In the genomic region with DNA sequence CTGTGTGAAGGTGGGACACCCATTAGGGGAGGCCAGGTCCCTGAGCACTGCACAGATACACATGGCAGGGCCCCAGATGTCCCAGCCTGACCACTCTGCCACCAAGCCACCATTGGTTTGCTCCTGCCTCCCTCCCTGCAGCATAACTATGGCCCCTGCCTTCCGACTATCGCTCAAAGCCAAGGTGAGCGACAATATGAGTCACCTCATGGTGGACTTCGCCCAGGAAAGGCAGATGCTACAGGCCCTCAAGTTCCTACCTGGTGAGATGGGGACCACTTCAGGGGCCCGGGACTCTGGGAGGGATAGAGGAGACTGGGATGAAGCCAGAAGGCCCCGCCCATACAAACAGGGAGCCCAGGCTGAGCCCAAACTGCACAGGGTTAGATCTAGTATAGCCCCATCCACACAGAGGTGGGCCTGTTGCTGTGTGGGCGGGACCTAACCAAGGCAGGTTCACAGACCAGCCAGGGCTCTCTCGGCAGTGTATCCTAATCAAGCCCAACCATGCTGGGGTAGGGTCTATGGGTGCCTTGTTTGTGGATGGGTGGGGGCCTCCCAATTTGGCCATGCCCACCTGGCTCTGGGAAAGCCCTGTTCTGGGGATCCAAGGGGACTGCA, we compare ENCODE assay signal across 23 mouse cellular contexts. TPM values are rescaled to one million over a fixed set of nuclear protein-coding genes. Genes with fewer than 3 reads are reported as not detected.
A peak's percentile ranks its signal among the peaks of the same experiment; 100 is the strongest.
DNase-seq lines count a peak whose midpoint lies in the region; ATAC-seq and TF ChIP-seq lines count a peak whose summit lies in the region.
"Had no signal": no experiment of that assay in that cellular context is flagged by ENCODE, and none has a peak within 500 bp of the region (broad histone marks: within the 10 kb centered on the region; RNA-seq: fewer than 3 reads in every experiment).

No protein-coding gene starts in this region.

- TF ChIP-seq CTCF in liver, embryonic 14.5 days (IDR thresholded peaks at IDR 0.05; ENCODE audit: low read depth): no peak
- no peak for TF ChIP-seq CTCF in stomach, postnatal 0 days (IDR thresholded peaks at IDR 0.05; ENCODE audit: low read depth)

- no peak for TF ChIP-seq EP300 in liver, embryonic 14.5 days (IDR thresholded peaks at IDR 0.05; ENCODE audit: low read depth)
- no peak for TF ChIP-seq EP300 in stomach, postnatal 0 days (optimal IDR thresholded peaks at IDR 0.05)

- no peaks in the 10 kb centered on the region for H3K4me1 ChIP-seq in embryonic facial prominence, embryonic 11.5 days (ENCODE audit: control insufficient read depth, insufficient read depth, low read length)
- peaks cover 13% of the 10 kb centered on the region for H3K4me1 ChIP-seq in embryonic facial prominence, embryonic 10.5 days
- no peaks in the 10 kb centered on the region for H3K4me1 ChIP-seq in liver, embryonic 14.5 days (replicated peaks; ENCODE audit: control insufficient read depth in 2 of 2, insufficient read depth in 2 of 2, low read length in 1 of 2)
- no peaks in the 10 kb centered on the region for H3K4me1 ChIP-seq in liver, embryonic 11.5 days (replicated peaks; ENCODE audit: control insufficient read depth, insufficient read depth, low read length)
- H3K4me1 ChIP-seq in intestine, embryonic 15.5 days (replicated peaks): peaks cover 9% of the 10 kb centered on the region; the same call in 1 of the 2 replicates
- no peaks in the 10 kb centered on the region for H3K4me1 ChIP-seq in stomach, postnatal 0 days (replicated peaks; ENCODE audit: control insufficient read depth, insufficient read depth)

- 0 out of 2 replicates have a peak, but pooled peaks have one; percentile 21 for ATAC-seq in embryonic facial prominence, embryonic 11.5 days (replicated peaks; ENCODE audit: insufficient number of reproducible peaks, low FRiP score, low TSS enrichment, low read depth)
- ATAC-seq in liver, embryonic 14.5 days (ENCODE audit: insufficient read depth): 0 out of 2 replicates have a peak, but pooled peaks have one; percentile 23
- no peak for ATAC-seq in liver, embryonic 11.5 days (replicated peaks; ENCODE audit: low FRiP score)
- peak; percentile 63 for ATAC-seq in intestine, embryonic 15.5 days
- ATAC-seq in stomach, postnatal 0 days (ENCODE audit: low FRiP score, low TSS enrichment): peak; percentile 36
- ATAC-seq: forebrain, embryonic 14.5 days; Patski had no signal

- no peaks in the 10 kb centered on the region for H3K9me3 ChIP-seq in embryonic facial prominence, embryonic 11.5 days (replicated peaks; ENCODE audit: control insufficient read depth, low read length)
- H3K9me3 ChIP-seq in embryonic facial prominence, embryonic 10.5 days: no peaks in the 10 kb centered on the region
- no peaks in the 10 kb centered on the region for H3K9me3 ChIP-seq in liver, embryonic 14.5 days (ENCODE audit: control insufficient read depth, low read length)
- no peaks in the 10 kb centered on the region for H3K9me3 ChIP-seq in liver, embryonic 11.5 days (ENCODE audit: control insufficient read depth, low read length)
- no peaks in the 10 kb centered on the region for H3K9me3 ChIP-seq in intestine, embryonic 15.5 days
- no peaks in the 10 kb centered on the region for H3K9me3 ChIP-seq in stomach, postnatal 0 days (ENCODE audit: control insufficient read depth, low read length)
- H3K9me3 ChIP-seq: heart, embryonic 15.5 days; hindbrain, embryonic 10.5 days; lung, embryonic 15.5 days; midbrain, embryonic 12.5 days; neural tube, embryonic 13.5 days had no signal

- peaks cover 3% of the 10 kb centered on the region; the same call in 1 of the 2 replicates for H3K36me3 ChIP-seq in embryonic facial prominence, embryonic 11.5 days (replicated peaks; ENCODE audit: control insufficient read depth, insufficient read depth, low read depth, low read length)
- peaks cover 57% of the 10 kb centered on the region for H3K36me3 ChIP-seq in embryonic facial prominence, embryonic 10.5 days (replicated peaks)
- H3K36me3 ChIP-seq in liver, embryonic 14.5 days (replicated peaks; ENCODE audit: control insufficient read depth, insufficient read depth, low read depth): no peaks in the 10 kb centered on the region
- H3K36me3 ChIP-seq in liver, embryonic 11.5 days (ENCODE audit: control insufficient read depth, insufficient read depth, low read length): no peaks in the 10 kb centered on the region
- no peaks in the 10 kb centered on the region for H3K36me3 ChIP-seq in intestine, embryonic 15.5 days
- no peaks in the 10 kb centered on the region for H3K36me3 ChIP-seq in stomach, postnatal 0 days (ENCODE audit: control insufficient read depth, insufficient read depth, low read length)
- H3K36me3 ChIP-seq: heart, embryonic 15.5 days; lung, embryonic 15.5 days had no signal

- no peaks in the 10 kb centered on the region for H3K27me3 ChIP-seq in embryonic facial prominence, embryonic 11.5 days (ENCODE audit: control insufficient read depth, insufficient read depth, low read length)
- H3K27me3 ChIP-seq in embryonic facial prominence, embryonic 10.5 days (replicated peaks; ENCODE audit: low read depth, poor library complexity, severe bottlenecking): peaks cover 9% of the 10 kb centered on the region; the same call in 1 of the 2 replicates
- H3K27me3 ChIP-seq in liver, embryonic 14.5 days (ENCODE audit: control insufficient read depth, insufficient read depth, low read length): peaks cover 10% of the 10 kb centered on the region
- H3K27me3 ChIP-seq in liver, embryonic 11.5 days (replicated peaks; ENCODE audit: control insufficient read depth, insufficient read depth, low read length): peaks cover 22% of the 10 kb centered on the region
- no peaks in the 10 kb centered on the region for H3K27me3 ChIP-seq in intestine, embryonic 15.5 days (replicated peaks)
- no peaks in the 10 kb centered on the region; the same call in 1 of the 2 replicates for H3K27me3 ChIP-seq in stomach, postnatal 0 days (ENCODE audit: control insufficient read depth, insufficient read depth, low read length)
- H3K27me3 ChIP-seq: midbrain, embryonic 12.5 days; neural tube, embryonic 13.5 days; Patski had no signal

- H3K4me3 ChIP-seq in embryonic facial prominence, embryonic 11.5 days (ENCODE audit: low read depth, low read length): no peak overlapping the region
- no peak overlapping the region for H3K4me3 ChIP-seq in embryonic facial prominence, embryonic 10.5 days
- no peak overlapping the region for H3K4me3 ChIP-seq in liver, embryonic 14.5 days (ENCODE audit: insufficient read depth in 1 of 2, low read depth in 2 of 2, low read length in 2 of 2)
- H3K4me3 ChIP-seq in liver, embryonic 11.5 days (ENCODE audit: low read depth, low read length): no peak overlapping the region
- H3K4me3 ChIP-seq in intestine, embryonic 15.5 days (replicated peaks): 0 out of 2 replicates have a peak overlapping the region, but pooled peaks have one; percentile 3
- H3K4me3 ChIP-seq in stomach, postnatal 0 days (ENCODE audit: low read depth, low read length): no peak overlapping the region
- H3K4me3 ChIP-seq: heart, embryonic 15.5 days; hindbrain, embryonic 10.5 days; lung, embryonic 15.5 days; midbrain, embryonic 12.5 days; neural tube, embryonic 13.5 days had no signal

- intact Hi-C loops in left cerebral cortex, postnatal 10 days (cut with DNase I): no loop called here

- H3K9ac ChIP-seq in embryonic facial prominence, embryonic 11.5 days (replicated peaks; ENCODE audit: low read length): no peak overlapping the region
- H3K9ac ChIP-seq in liver, embryonic 14.5 days (replicated peaks): no peak overlapping the region
- no peak overlapping the region for H3K9ac ChIP-seq in liver, embryonic 11.5 days (ENCODE audit: low read depth, low read length)
- no peak overlapping the region for H3K9ac ChIP-seq in intestine, embryonic 15.5 days
- no peak overlapping the region for H3K9ac ChIP-seq in stomach, postnatal 0 days (ENCODE audit: low read length)
- H3K9ac ChIP-seq: heart, embryonic 15.5 days; lung, embryonic 15.5 days; midbrain, embryonic 12.5 days; neural tube, embryonic 13.5 days had no signal

- no peak overlapping the region for H3K4me2 ChIP-seq in embryonic facial prominence, embryonic 11.5 days (ENCODE audit: low read depth, low read length)
- no peak overlapping the region for H3K4me2 ChIP-seq in liver, embryonic 14.5 days (ENCODE audit: low read depth)
- no peak overlapping the region for H3K4me2 ChIP-seq in liver, embryonic 11.5 days
- no peak overlapping the region for H3K4me2 ChIP-seq in intestine, embryonic 15.5 days (replicated peaks)
- H3K4me2 ChIP-seq in stomach, postnatal 0 days (replicated peaks; ENCODE audit: low read depth): no peak overlapping the region
- H3K4me2 ChIP-seq: heart, embryonic 15.5 days; lung, embryonic 15.5 days; midbrain, embryonic 12.5 days; neural tube, embryonic 13.5 days had no signal

- WGBS in embryonic facial prominence, embryonic 11.5 days: 80% methylated on average over 8 of the region's 8 CpGs
- 79% methylated on average over 8 of the region's 8 CpGs for WGBS in embryonic facial prominence, embryonic 10.5 days
- 59% methylated on average over 8 of the region's 8 CpGs for WGBS in liver, embryonic 14.5 days (ENCODE audit: insufficient replicate concordance)
- 65% methylated on average over 8 of the region's 8 CpGs for WGBS in liver, embryonic 11.5 days
- 75% methylated on average over 8 of the region's 8 CpGs for WGBS in intestine, embryonic 15.5 days
- 72% methylated on average over 8 of the region's 8 CpGs for WGBS in stomach, postnatal 0 days

- DNase-seq in embryonic facial prominence, embryonic 11.5 days (ENCODE audit: low spot score): no peak
- no peak for DNase-seq in embryonic facial prominence, embryonic 10.5 days (ENCODE audit: low spot score)
- DNase-seq in liver, embryonic 14.5 days (ENCODE audit: low read depth in 3 of 3, low spot score in 3 of 3): no peak
- no peak for DNase-seq in liver, embryonic 11.5 days (ENCODE audit: low spot score)
- no peak for DNase-seq in stomach, postnatal 0 days (ENCODE audit: low spot score)
- no peak for DNase-seq in thymus, postnatal 10 days (ENCODE audit: low spot score in 2 of 2)
- no peak for DNase-seq in left cerebral cortex, postnatal 10 days (ENCODE audit: extremely low spot score in 1 of 2, low spot score in 2 of 2)
- DNase-seq: adrenal gland, postnatal 36 days; cerebellum, adult 18-20 months; cerebellum, postnatal 25 days; embryo, embryonic 11 days; gastrocnemius, postnatal 14 days; heart, adult 18-20 months; thymus, adult 18-20 months had no signal

- H3K27ac ChIP-seq in embryonic facial prominence, embryonic 11.5 days (replicated peaks; ENCODE audit: low read depth, low read length): no peak overlapping the region
- H3K27ac ChIP-seq in embryonic facial prominence, embryonic 10.5 days (replicated peaks): no peak overlapping the region
- H3K27ac ChIP-seq in liver, embryonic 14.5 days: no peak overlapping the region
- H3K27ac ChIP-seq in liver, embryonic 11.5 days (ENCODE audit: low read depth, low read length): no peak overlapping the region
- no peak overlapping the region for H3K27ac ChIP-seq in intestine, embryonic 15.5 days
- H3K27ac ChIP-seq in stomach, postnatal 0 days (replicated peaks): no peak overlapping the region
- H3K27ac ChIP-seq: heart, embryonic 15.5 days; hindbrain, embryonic 10.5 days; kidney, postnatal 0 days; lung, embryonic 15.5 days; midbrain, embryonic 12.5 days; neural tube, embryonic 13.5 days had no signal

RNA-seq across cellular contexts. Expression of a gene that starts 4.1 kb away (rescaled TPM):
- polyA plus RNA-seq in embryonic facial prominence, embryonic 11.5 days (2014; fragmentation: Nextera tagmentation; extraction: Ambion mirVana): 36.6 and 43.0 TPM in 2 replicates
- 63.3 and 69.4 TPM in 2 replicates for polyA plus RNA-seq in embryonic facial prominence, embryonic 10.5 days (2016; fragmentation: Nextera tagmentation; extraction: Ambion mirVana)
- 0.27 and 0.30 TPM in 2 replicates for polyA plus RNA-seq in liver, embryonic 14.5 days (2012; rRNA removed)
- polyA plus RNA-seq in liver, embryonic 14.5 days (2014; fragmentation: Nextera tagmentation; extraction: Ambion mirVana): 0.19 and 0.33 TPM in 2 replicates
- polyA plus RNA-seq in liver, embryonic 11.5 days (2014; fragmentation: Nextera tagmentation; extraction: Ambion mirVana): 6.4 and 8.8 TPM in 2 replicates
- polyA plus RNA-seq in intestine, embryonic 15.5 days (2015; fragmentation: Nextera tagmentation; extraction: Ambion mirVana): 8.9 and 11.5 TPM in 2 replicates
- polyA plus RNA-seq in stomach, postnatal 0 days (2015; fragmentation: Nextera tagmentation; extraction: Ambion mirVana): 2.7 and 3.5 TPM in 2 replicates
- 100 to 1,000 TPM in 1 of 2 experiments, 10 to 100 TPM in 1; 99.7 to 111 TPM for total RNA-seq in left cerebral cortex, postnatal 10 days (2021)
- total RNA-seq: heart, adult 18-20 months had no signal

RNA-seq across cellular contexts. Expression of a gene that starts 15.0 kb away (rescaled TPM):
- polyA plus RNA-seq in embryonic facial prominence, embryonic 11.5 days (2014; fragmentation: Nextera tagmentation; extraction: Ambion mirVana): 6.1 and 6.6 TPM in 2 replicates
- 8.2 and 8.8 TPM in 2 replicates for polyA plus RNA-seq in embryonic facial prominence, embryonic 10.5 days (2016; fragmentation: Nextera tagmentation; extraction: Ambion mirVana)
- 1.9 and 2.0 TPM in 2 replicates for polyA plus RNA-seq in liver, embryonic 14.5 days (2012; rRNA removed)
- 1.8 and 2.8 TPM in 2 replicates for polyA plus RNA-seq in liver, embryonic 14.5 days (2014; fragmentation: Nextera tagmentation; extraction: Ambion mirVana)
- 3.4 and 3.5 TPM in 2 replicates for polyA plus RNA-seq in liver, embryonic 11.5 days (2014; fragmentation: Nextera tagmentation; extraction: Ambion mirVana)
- 40.3 and 45.8 TPM in 2 replicates for polyA plus RNA-seq in intestine, embryonic 15.5 days (2015; fragmentation: Nextera tagmentation; extraction: Ambion mirVana)
- polyA plus RNA-seq in stomach, postnatal 0 days (2015; fragmentation: Nextera tagmentation; extraction: Ambion mirVana): 44.2 and 50.6 TPM in 2 replicates
- total RNA-seq in left cerebral cortex, postnatal 10 days (2021): 1 to 10 TPM; 4.4 TPM

RNA-seq across cellular contexts. Expression of a gene that starts 15.1 kb away (rescaled TPM):
- 135 and 142 TPM in 2 replicates for polyA plus RNA-seq in embryonic facial prominence, embryonic 11.5 days (2014; fragmentation: Nextera tagmentation; extraction: Ambion mirVana)
- polyA plus RNA-seq in embryonic facial prominence, embryonic 10.5 days (2016; fragmentation: Nextera tagmentation; extraction: Ambion mirVana): 126 and 135 TPM in 2 replicates
- polyA plus RNA-seq in liver, embryonic 14.5 days (2012; rRNA removed): 15.7 TPM in 2 replicates
- 12.9 and 14.8 TPM in 2 replicates for polyA plus RNA-seq in liver, embryonic 14.5 days (2014; fragmentation: Nextera tagmentation; extraction: Ambion mirVana)
- 42.5 and 47.9 TPM in 2 replicates for polyA plus RNA-seq in liver, embryonic 11.5 days (2014; fragmentation: Nextera tagmentation; extraction: Ambion mirVana)
- 86.3 and 95.3 TPM in 2 replicates for polyA plus RNA-seq in intestine, embryonic 15.5 days (2015; fragmentation: Nextera tagmentation; extraction: Ambion mirVana)
- 28.9 and 34.9 TPM in 2 replicates for polyA plus RNA-seq in stomach, postnatal 0 days (2015; fragmentation: Nextera tagmentation; extraction: Ambion mirVana)
- total RNA-seq in left cerebral cortex, postnatal 10 days (2021): 100 to 1,000 TPM; 111 to 115 TPM

RNA-seq across cellular contexts. Expression of a gene that starts 20.1 kb away (rescaled TPM):
- 32.9 and 37.4 TPM in 2 replicates for polyA plus RNA-seq in embryonic facial prominence, embryonic 11.5 days (2014; fragmentation: Nextera tagmentation; extraction: Ambion mirVana)
- 32.8 and 39.1 TPM in 2 replicates for polyA plus RNA-seq in embryonic facial prominence, embryonic 10.5 days (2016; fragmentation: Nextera tagmentation; extraction: Ambion mirVana)
- 0.31 and 0.83 TPM in 2 replicates for polyA plus RNA-seq in liver, embryonic 14.5 days (2012; rRNA removed)
- not detected in 2 replicates for polyA plus RNA-seq in liver, embryonic 14.5 days (2014; fragmentation: Nextera tagmentation; extraction: Ambion mirVana)
- polyA plus RNA-seq in liver, embryonic 11.5 days (2014; fragmentation: Nextera tagmentation; extraction: Ambion mirVana): 2.4 and 2.5 TPM in 2 replicates
- polyA plus RNA-seq in intestine, embryonic 15.5 days (2015; fragmentation: Nextera tagmentation; extraction: Ambion mirVana): 9.0 and 9.4 TPM in 2 replicates
- 3.2 and 3.4 TPM in 2 replicates for polyA plus RNA-seq in stomach, postnatal 0 days (2015; fragmentation: Nextera tagmentation; extraction: Ambion mirVana)
- 10 to 100 TPM; 50.3 to 57.4 TPM for total RNA-seq in left cerebral cortex, postnatal 10 days (2021)
- polyA plus RNA-seq: Patski had no signal

RNA-seq across cellular contexts. Expression of a gene that starts 31.5 kb away (rescaled TPM):
- 18.5 and 18.9 TPM in 2 replicates for polyA plus RNA-seq in embryonic facial prominence, embryonic 11.5 days (2014; fragmentation: Nextera tagmentation; extraction: Ambion mirVana)
- 28.7 and 32.0 TPM in 2 replicates for polyA plus RNA-seq in embryonic facial prominence, embryonic 10.5 days (2016; fragmentation: Nextera tagmentation; extraction: Ambion mirVana)
- 3.2 and 5.1 TPM in 2 replicates for polyA plus RNA-seq in liver, embryonic 14.5 days (2012; rRNA removed)
- polyA plus RNA-seq in liver, embryonic 14.5 days (2014; fragmentation: Nextera tagmentation; extraction: Ambion mirVana): 5.2 and 6.4 TPM in 2 replicates
- polyA plus RNA-seq in liver, embryonic 11.5 days (2014; fragmentation: Nextera tagmentation; extraction: Ambion mirVana): 20.9 and 23.4 TPM in 2 replicates
- 21.0 and 21.4 TPM in 2 replicates for polyA plus RNA-seq in intestine, embryonic 15.5 days (2015; fragmentation: Nextera tagmentation; extraction: Ambion mirVana)
- 12.5 and 12.6 TPM in 2 replicates for polyA plus RNA-seq in stomach, postnatal 0 days (2015; fragmentation: Nextera tagmentation; extraction: Ambion mirVana)
- 10 to 100 TPM; 12.7 to 16.5 TPM for total RNA-seq in left cerebral cortex, postnatal 10 days (2021)
